Mouse (Mus musculus): Measurements from ENCODE around the gene Ywhae.

- TF ChIP-seq CTCF (IDR thresholded peaks at IDR 0.05; ENCODE audit: low read depth, low read length) (no peak), GATA1 (IDR thresholded peaks at IDR 0.05; ENCODE audit: borderline replicate concordance, low read length) (no peak), TAL1 (conservative IDR thresholded peaks at IDR 0.05; ENCODE audit: low read depth, low read length) (no peak), GATA2 (IDR thresholded peaks at IDR 0.05; ENCODE audit: borderline replicate concordance, low read depth, low read length) (no peak)
Observed at GRCm38 (mm10) chr11:75813085-75813484, 80.4 kb downstream of the Ywhae start.

Measured in G1E (cell line).